Mouse (Mus musculus): ENCODE data around the gene Mtus2.

The Mtus2 gene

DNA sequence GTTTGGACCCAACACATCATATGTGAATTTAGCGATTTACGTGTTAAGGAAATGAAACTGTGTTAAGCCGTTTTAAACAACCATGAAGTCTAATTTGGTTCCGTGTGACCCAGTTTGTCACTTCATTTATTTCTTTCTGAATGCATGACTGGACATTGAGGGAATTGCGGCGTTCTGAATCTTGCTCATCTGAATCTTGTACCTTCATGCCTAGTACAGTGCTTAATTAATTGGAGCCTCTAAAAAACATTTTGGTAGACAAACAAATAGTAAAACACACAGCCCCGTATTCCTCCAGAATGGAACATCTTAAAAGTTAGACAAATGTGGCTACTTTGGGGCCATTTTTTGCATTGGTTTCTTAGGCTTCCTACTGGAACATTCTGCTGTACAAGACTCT, 84.5 kb downstream of the Mtus2 start:
- no peak for DNase-seq (ENCODE audit: low spot score in 2 of 2)

GRCm38 (mm10) chr5:148048200-148048599, 91.1 kb downstream of the Mtus2 start:
- no peak for DNase-seq (ENCODE audit: low spot score in 2 of 2)

- DNase-seq (ENCODE audit: low spot score in 2 of 2), result no peak
Observed at GRCm38 (mm10) chr5:148049304-148049703, 92.2 kb downstream of the Mtus2 start.

GRCm38 (mm10) chr5:148052846-148053608, 95.9 kb downstream of the Mtus2 start:
- no peak for DNase-seq (ENCODE audit: low spot score in 2 of 2)

- DNase-seq (ENCODE audit: low spot score in 2 of 2), result no peak
Observed at GRCm38 (mm10) chr5:148053609-148053990, 96.5 kb downstream of the Mtus2 start.

DNA sequence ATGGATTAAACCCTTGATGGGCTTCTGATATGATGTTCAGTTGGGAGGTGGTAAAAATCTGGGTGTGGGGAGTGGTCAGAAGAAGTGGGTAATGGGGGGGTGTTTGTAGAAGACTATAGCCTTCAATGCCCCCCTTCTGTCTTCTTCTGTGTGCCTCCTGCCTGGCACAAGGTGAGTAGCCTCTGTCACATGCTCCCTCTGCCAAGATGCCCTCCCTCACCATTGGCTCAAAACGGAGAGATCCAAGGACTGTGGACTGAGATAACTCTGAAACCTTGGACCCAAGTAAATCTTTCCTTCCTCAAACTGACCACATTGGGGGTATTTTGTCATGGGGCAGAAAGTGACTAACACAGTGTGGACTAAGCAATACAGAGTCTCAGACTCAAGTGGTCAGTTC, 99.7 kb downstream of the Mtus2 start:
- DNase-seq (ENCODE audit: low spot score in 2 of 2), result no peak

GRCm38 (mm10) chr5:148057433-148057832, 100.3 kb downstream of the Mtus2 start:
- DNase-seq (ENCODE audit: low spot score in 2 of 2), result no peak

DNA sequence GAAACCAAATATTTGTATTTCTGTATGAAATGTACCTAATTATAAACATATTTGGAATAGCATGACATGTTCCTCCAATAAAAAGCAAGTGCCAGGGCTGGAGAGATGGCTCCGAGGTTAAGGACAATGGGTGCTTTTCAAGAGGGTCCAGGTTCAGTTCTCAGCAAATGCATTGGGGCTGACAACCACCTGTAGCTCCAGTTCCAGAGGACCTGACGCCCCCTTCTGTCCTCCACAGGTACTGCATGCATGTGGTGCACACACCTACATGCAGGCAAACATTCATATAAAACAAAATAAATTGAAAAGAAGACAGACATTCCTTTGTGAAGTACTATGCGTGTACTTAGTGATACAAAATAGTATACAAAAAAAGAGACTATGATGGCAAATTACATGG, 102.2 kb downstream of the Mtus2 start:
- no peak for DNase-seq (ENCODE audit: low spot score in 2 of 2)

GRCm38 (mm10) chr5:148061869-148062268, 104.7 kb downstream of the Mtus2 start:
- DNase-seq (ENCODE audit: low spot score in 2 of 2), result no peak

- DNase-seq (ENCODE audit: low spot score in 2 of 2), result no peak
Observed at GRCm38 (mm10) chr5:148063745-148064144, 106.6 kb downstream of the Mtus2 start.

GRCm38 (mm10) chr5:148065251-148065650, 108.1 kb downstream of the Mtus2 start:
- DNase-seq (ENCODE audit: low spot score in 2 of 2), result no peak

GRCm38 (mm10) chr5:148069909-148070308, 112.8 kb downstream of the Mtus2 start:
- DNase-seq (ENCODE audit: low spot score in 2 of 2), result no peak

- DNase-seq (ENCODE audit: low spot score in 2 of 2), result no peak
Observed at GRCm38 (mm10) chr5:148071800-148072199, 114.7 kb downstream of the Mtus2 start.

GRCm38 (mm10) chr5:148073461-148073860, 116.3 kb downstream of the Mtus2 start:
- DNase-seq (ENCODE audit: low spot score in 2 of 2), result no peak

GRCm38 (mm10) chr5:148079732-148080131, 122.6 kb downstream of the Mtus2 start:
- no peak for DNase-seq (ENCODE audit: low spot score in 2 of 2)

DNA sequence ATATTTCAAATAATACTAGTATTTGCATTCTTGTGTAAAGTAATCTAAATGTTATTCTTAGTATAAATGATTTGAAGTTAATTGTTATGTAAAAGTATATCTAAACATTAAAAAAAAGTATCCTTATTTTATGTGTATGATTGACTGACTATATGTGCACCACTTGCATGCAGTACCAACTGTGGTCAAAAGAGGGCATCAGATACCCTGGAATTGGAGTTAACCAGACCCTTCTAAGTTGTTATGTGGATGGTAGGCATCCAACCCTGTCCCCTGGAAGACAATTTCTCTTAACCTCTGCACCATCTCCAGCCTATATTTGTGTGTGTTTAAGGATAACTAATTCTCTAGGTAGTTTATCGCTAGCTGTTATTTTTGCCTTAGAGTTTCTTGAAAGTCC, 126.4 kb downstream of the Mtus2 start:
- DNase-seq (ENCODE audit: low spot score in 2 of 2), result no peak

DNA sequence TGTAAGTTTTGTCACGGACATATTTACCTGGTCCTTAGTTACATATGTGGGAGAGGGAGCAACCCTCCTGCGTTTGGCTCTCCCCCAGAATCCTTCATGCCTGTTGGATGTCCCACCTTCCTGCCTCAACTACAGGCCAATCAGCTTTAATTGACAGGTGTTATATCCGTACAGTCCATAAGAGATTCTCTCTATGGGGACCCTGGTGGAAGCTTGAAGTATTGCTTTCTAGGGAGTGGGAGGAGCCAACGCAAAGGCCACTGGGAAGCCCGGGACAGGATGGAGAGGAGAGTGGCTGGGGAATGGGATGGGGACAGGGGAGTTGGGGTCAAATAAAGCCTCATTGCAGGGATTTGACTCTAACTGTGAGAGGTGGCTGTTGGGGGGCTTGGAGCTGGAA, 127.6 kb downstream of the Mtus2 start:
- DNase-seq (ENCODE audit: low spot score in 2 of 2), result no peak

GRCm38 (mm10) chr5:148087796-148088195, 130.7 kb downstream of the Mtus2 start:
- no peak for DNase-seq (ENCODE audit: low spot score in 2 of 2)

DNA sequence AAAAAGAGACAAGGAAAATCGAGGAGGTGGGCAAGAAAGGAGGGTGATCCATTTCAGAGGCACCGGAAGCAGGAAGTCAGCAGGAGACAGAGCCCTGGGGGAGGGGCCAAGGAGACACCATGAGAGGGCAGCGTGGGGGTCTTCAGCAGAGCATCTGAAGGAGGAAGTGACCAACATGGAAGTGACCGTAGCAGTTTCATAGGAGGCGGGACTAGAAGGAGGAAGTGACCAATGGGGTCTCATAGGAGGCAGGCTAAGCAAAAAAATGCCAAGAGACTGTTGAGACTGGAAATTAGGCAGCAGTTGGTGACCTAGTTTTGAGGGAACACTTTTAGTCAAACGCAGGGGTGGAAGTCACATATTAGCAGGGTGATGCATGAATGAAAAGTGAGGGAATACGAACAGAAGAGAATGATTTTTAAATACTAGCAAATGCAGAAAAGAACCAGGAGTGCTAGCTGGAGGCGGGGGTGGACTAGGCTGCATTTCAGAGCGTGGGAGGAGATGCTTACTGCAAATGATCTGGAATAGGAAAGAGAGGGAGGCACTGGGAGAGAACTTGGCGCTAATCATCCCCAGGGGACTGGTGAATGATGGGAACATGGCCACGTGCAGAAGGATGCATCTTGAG, 133.2 kb downstream of the Mtus2 start:
- DNase-seq (ENCODE audit: low spot score in 2 of 2), result no peak

GRCm38 (mm10) chr5:148094640-148095039, 137.5 kb downstream of the Mtus2 start:
- no peak for DNase-seq (ENCODE audit: low spot score in 2 of 2)

DNA sequence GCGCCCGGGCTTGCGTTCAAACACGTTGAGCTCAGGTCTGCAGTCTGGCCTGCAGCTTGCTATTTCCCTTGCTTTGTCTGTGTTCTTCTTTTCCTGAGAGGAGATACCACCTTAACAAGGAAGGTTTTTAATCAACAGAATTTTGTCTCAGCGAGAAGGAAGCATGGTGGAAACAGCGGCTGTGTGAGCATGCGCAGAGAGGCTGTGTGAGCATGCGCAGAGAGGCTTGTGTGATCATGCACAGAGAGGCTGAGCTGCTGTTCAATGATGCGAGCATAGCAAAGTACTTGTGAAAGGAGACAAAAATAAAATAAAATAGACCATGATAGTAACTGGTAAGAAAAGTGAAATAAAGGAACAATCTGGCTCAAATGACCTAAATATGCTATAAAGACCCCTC, 142.2 kb downstream of the Mtus2 start:
- DNase-seq (ENCODE audit: low spot score in 2 of 2), result no peak

- no peak for DNase-seq (ENCODE audit: low spot score in 2 of 2)
Observed at GRCm38 (mm10) chr5:148107324-148107723, 150.2 kb downstream of the Mtus2 start.

GRCm38 (mm10) chr5:148107890-148108289, 150.8 kb downstream of the Mtus2 start:
- DNase-seq (ENCODE audit: low spot score in 2 of 2), result no peak

GRCm38 (mm10) chr5:148108314-148108713, 151.2 kb downstream of the Mtus2 start:
- DNase-seq (ENCODE audit: low spot score in 2 of 2), result no peak

All from spleen, postnatal 14 days (tissue).